Mouse (Mus musculus): ENCODE measurements at regions not wholly inside any gene's neighbourhood (a gene's known extent, or its start where the extent isn't known, plus 50 kb on each side); places are given as distances from the start of the nearest gene placed in this dataset.
A peak's percentile ranks its signal among the peaks of the same experiment; 100 is the strongest.

DNA sequence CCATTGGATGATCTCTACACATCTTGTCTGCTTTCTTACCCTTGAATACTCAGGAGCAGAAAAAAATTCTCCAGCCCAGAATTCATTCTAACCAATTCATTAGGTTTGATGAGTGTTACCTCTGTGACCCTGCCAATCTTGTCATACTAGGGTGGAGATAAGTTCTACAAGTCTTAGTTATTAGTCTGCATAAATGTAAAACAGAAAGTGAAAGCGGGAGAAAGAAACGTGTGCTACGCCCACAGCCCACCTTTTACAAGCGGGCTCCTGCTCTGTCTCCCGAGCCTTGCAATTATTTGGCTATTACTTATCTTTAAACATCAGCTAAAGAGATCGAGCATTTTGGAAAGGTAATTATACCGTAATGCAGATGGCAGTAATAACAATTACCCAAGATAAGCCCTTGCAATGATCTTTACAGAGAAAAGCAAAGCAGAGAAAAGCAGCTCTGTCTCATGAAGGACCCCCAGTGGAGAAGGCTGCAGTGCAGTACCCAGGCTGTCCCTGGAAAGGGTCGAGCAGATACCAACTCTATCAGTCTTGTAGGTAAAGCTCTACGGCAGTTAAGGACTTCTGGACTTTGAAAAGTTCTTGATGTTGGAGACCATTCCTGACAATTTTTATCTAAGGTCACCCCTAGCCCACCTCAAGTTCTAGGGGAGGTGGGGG is 286.1 kb upstream of the Ppargc1a start:
- DNase-seq (ENCODE audit: low read depth, low spot score) = no peak
- 29% methylated on average over 9 of the region's 9 CpGs for WGBS

DNA sequence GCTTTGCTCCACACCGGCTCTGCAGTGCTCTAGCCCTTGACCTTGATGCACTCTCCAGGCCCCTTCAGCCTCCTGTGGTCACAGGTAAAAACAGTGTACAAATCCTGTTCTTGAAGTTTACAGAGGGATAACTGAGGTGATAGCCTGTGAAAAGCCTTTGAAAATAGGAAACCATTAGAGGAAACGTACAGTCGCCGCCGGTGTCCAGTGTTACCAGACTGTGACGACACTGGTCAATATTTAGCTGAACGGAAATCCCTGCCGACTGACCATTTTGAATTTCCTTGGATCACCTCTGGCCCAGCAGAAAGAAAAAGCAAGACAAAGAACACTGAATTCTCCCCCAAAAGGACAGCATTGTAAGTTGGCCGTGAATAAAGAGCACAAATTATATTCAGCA is 282.6 kb upstream of the Ppargc1a start:
- 86% methylated on average over 9 of the region's 9 CpGs for WGBS
- DNase-seq (ENCODE audit: low read depth, low spot score) = no peak

DNA sequence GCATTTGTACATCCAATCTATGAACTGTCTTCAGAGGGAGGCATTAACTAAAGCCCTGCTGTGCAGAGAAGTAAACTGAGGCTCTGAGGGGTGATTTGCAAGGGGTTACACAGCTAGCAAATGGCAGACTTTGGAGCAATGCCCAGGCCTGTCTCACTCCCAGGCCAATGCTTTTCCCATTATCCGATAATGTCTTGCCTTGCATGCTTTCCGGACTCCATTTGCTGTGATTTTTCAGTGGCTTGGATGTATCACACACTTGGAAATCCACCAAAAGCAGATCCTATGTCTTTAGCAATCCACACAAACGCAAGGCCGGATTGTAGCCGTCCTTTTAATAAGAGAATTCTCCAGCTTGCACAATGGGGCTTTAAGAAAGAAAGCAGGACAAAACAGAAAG is 281.7 kb upstream of the Ppargc1a start:
- WGBS = 84% methylated on average over 5 of the region's 5 CpGs
- no peak for DNase-seq (ENCODE audit: low read depth, low spot score)

DNA sequence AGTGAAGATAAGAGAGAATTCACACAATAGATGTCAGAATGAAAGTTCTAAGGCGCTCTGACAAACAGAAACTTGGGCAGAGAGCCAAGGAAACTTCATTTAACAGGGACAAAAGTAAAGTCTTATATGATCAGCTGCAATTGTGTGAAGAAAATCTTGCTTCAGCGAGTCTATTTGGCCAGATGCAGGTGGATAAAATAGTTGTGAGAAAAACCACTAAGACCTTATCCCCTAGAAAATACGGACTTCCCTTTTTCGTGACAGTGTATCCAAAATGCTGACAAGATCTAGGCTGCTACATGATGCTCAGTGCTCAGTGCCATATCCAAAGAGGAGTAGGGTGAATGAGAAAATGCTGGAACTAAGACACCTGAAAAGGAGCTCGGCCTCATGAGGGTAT is 274.7 kb upstream of the Ppargc1a start:
- DNase-seq (ENCODE audit: low read depth, low spot score) = peak; percentile 10
- WGBS = 41% methylated on average over 5 of the region's 5 CpGs

DNA sequence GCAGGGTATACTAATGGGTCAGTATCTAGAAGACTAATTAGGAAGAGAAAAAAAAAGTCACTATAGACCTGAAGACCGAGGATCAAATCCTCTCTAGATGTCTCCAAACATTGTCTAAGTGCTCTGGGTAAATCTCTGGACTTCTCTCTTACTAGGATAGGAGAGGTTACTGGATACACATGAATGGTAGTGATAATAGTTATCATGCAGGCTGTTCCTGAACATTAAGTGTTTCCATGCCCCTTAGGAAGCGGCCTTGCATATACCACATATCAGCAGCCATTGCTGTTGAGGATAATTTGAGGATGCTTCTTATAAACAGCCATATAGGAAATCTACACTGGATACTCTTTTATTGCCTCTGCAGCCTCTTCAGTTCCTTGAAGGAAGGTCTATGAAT is 274.2 kb upstream of the Ppargc1a start:
- DNase-seq (ENCODE audit: low read depth, low spot score) = no peak
- 88% methylated on average over 2 of the region's 2 CpGs for WGBS

DNA sequence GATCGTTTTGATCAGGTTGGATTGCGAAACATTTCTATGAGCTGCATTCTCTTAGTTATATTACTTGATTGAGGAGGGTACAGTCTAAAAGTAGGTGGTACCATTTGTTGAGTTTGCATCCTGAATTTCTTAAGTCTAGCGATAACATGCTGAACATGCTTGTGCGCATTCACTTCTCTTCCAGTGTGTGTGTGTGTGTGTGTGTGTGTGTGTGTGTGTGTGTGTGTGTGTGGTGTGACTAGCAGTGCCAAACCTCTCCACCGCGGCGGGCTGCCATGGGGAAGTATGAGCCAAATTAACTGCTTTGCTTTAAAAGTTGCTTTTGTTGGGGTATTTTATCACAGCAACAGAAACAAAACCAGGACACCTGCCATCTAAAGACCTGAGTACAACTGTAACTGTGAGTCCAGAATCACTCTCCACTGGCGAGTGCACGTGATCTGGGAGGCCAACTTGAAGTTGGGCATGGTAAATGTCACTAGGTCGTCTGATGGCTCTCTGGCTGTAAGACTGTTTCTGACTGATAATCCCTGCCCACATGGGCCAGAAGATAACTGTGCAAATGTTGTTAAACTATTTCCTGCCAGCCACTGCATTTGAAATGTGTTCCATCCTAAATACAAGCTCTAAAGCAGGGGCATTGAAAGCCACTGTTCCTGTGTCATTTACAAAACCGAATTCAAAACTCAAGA is 273.3 kb upstream of the Ppargc1a start:
- WGBS = 84% methylated on average over 11 of the region's 11 CpGs
- no peak for DNase-seq (ENCODE audit: low read depth, low spot score)

DNA sequence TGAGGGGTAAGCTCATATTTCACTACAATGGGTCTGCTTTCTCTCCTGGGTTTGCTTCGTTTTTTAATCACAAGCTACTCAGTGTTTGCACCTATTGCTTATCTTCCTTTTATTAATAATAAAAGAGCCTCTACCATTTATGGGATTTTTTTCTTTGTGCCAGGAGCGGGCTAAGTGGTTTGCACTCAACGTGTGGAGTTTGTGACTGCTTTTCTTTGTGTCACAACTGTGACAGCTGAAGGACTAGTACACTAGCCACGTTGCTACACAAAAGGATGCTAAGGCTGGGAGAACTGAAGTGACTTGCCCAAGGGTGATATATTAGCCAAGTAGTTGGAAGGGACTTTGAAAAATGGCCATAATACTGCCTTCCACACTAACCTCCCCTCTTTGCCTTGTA is 271.8 kb upstream of the Ppargc1a start:
- DNase-seq (ENCODE audit: low read depth, low spot score) = no peak
- 56% methylated on average over 4 of the region's 4 CpGs for WGBS

DNA sequence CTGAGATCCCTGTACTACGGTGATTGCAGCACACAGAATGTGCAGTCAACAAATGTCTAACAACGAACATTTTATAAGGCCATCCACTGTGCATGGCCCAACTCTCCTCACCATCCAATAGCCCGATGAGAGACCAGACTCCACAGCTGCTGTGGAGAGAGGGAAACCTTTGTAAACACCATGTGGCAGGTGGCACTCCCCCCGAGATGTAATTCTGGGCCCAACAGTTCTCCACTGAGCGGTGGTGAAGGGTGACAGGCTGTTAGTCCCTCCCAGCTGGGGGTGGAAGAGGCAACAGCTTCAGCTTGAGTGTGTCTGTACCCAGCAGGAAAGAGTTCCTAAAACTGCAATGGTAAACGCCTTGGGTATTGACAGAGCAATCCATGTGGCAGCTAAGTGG is 263.0 kb upstream of the Ppargc1a start:
- peak; percentile 14 for DNase-seq (ENCODE audit: low read depth, low spot score)
- 21% methylated on average over 6 of the region's 6 CpGs for WGBS

DNA sequence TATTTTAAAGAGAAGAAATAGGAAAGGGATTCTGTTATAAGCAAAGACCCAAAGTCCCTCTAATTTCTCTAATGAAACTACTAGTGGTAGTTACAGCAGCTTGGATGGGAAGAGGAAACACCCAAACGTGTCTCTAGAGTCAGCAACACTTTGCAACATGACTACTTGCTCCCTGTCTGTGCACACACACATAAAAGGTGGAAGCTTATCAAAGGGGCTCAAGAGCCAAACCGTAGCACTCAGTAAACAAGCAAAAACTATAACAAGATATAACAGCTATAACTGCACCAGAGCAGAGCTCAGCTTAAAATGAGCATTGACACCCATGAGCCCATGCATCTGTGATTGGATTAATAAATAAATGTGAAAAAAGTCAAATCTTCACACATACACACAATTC is 262.5 kb upstream of the Ppargc1a start:
- 17% methylated on average over 2 of the region's 2 CpGs for WGBS
- no peak for DNase-seq (ENCODE audit: low read depth, low spot score)

DNA sequence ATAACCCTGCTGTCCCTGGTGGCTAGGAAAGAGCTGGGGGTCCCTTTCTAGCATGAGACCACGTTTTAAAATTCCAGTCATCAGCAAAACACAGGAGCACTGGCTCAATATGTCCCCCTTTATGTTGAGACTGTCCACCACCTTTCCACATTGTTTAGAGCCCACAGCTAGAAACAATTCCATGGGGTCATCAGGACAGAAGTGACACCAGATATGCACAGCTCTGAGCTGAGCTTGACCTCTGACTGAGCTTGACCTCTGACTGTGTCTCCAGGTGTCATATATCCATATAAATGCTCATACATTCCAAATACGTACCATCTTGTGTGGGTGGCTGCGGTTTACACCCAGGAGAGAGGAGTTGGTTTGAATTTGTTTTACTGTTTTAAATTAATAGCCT is 262.1 kb upstream of the Ppargc1a start:
- no peak for DNase-seq (ENCODE audit: low read depth, low spot score)
- WGBS = 73% methylated on average over 3 of the region's 3 CpGs

DNA sequence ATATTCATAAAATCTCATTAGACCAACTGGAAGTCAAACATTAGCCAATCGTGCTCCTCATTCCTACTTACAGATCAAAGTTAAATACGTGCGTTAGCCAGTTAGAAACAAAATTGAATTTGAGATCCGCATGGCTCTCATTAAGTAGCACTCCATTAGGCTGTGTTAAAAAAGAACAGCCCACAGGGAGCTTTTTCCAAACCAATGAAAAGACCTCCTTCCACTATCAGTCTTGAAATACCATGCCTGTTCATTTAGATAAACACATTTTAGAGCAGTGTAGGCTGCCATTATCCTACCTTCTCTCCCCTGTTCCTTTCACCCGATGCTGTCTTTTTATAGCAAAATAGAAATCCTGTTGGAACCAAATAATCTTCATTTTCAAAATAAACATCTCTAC is 261.5 kb upstream of the Ppargc1a start:
- WGBS = 87% methylated on average over 5 of the region's 5 CpGs
- DNase-seq (ENCODE audit: low read depth, low spot score) = no peak

DNA sequence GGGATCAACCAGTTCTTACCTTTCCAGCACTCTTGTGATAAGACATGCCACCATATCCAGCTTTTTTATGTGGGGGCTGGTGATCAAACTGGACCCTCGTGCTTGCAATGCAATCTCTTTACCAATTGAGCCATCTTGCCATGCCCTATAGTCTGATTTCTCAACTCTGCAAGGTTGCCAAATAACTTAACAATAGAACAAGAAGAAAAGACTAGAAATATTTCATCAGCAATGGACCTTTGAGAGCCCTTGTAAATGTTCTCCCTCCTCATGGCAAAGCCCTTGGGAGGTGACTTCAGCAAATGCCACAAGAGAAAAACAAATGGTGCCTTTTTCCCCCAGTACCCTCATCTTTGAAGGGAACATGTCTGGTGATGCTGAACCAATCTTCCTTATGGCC is 258.7 kb upstream of the Ppargc1a start:
- no peak for DNase-seq (ENCODE audit: low read depth, low spot score)
- 81% methylated on average over 1 of the region's 1 CpGs for WGBS

DNA sequence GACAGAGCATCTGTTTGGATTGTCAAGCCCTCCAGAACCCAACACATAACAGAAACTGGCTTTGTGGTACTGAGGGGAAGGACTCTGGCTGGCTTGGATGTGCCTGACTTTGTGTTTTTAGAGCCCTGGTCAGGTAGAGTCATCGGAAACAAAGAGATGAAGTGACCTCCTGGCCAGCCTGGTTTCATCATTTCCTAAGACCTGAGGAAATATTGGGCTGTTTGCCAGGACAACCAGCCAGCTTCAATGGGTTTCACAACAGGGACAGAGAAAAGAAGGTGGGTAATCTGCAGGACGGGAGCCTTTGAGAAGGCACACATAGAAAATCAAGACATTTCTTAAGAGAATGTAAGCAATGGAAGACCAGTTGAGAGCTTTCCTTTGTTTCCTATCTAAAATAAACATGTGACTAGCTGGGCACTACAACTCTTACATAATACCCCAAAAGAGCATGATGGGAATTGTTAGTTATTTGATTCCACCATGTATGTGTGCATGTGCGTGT is 258.1 kb upstream of the Ppargc1a start:
- WGBS = 91% methylated on average over 3 of the region's 3 CpGs
- DNase-seq (ENCODE audit: low read depth, low spot score) = no peak

DNA sequence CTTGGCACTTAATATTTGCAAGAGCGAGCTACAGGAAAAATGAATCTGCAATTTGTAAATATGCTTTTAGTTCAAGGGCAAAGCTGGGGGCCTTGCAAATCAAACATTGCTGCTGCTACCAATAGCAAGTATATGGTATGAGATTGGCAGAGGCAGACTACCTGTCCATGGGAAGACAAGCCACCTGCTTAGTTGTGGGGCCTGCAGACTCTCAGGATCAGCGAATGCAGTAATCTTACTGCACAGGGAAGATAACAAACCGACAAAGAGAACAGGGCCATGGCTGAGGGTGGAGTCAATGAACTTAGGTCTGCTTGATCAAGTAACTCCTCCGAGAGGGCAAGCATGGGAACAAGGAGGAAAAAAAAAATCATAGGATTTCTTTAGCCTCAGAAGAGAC is 257.2 kb upstream of the Ppargc1a start:
- 65% methylated on average over 4 of the region's 4 CpGs for WGBS
- no peak for DNase-seq (ENCODE audit: low read depth, low spot score)

DNA sequence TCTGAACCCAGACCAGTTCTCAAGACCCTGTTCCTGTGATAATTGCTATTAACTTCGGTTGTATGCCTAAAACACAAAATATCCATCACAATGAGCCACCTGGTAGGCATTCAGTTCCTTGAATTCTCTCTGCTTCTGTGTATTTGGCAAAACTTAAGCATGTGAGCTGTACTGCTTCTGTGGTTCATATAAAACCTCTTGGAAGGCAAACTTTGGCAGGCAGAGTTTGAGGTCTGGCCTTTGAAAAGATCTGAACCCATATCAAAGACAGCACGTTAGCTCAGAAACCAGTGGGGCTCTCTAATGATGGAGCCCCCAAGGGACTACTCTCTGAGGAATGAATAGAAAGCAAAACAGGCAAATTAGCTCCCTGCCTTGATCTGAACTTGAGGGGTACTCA is 256.1 kb upstream of the Ppargc1a start:
- 89% methylated on average over 2 of the region's 2 CpGs for WGBS
- no peak for DNase-seq (ENCODE audit: low read depth, low spot score)

DNA sequence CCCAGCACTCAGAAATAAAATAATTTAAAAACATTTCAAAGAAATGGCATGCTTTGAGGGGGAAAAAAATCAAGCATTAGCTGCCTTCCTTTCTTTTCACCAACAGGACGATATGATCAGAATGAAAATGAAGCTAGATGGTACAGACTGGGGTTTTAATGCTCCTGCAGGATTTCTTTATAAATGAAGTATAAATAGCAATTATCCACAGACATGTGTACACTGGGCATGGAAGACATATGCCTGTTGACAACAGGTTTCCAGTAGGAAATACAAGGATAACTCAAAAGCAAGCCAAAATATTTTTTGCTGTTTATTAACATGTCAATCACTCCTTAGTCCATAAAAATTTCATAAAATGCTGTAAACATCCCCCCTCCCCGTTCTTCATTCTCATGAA is 248.7 kb upstream of the Ppargc1a start:
- WGBS = 71% methylated on average over 2 of the region's 2 CpGs
- no peak for DNase-seq (ENCODE audit: low read depth, low spot score)

DNA sequence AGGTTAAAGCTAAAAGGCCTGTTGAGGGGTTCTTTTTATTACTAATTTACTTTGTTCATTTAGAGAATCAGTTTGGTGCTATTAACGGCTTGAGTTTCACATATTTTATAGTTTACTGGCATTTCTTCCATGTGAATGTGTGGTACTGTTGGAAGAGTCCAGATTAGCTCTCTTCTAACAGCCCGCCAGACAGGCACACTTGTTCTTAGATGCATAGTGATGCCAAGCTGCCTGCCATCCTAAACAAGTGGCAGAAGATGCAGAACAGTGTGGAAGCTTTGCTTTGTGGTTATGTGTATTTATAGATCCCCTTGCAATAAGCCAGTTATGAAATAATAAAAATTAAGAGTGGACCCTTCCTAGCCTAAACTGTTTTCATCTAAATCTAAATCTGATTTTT is 244.2 kb upstream of the Ppargc1a start:
- WGBS = 88% methylated on average over 2 of the region's 2 CpGs
- DNase-seq (ENCODE audit: low read depth, low spot score) = no peak

DNA sequence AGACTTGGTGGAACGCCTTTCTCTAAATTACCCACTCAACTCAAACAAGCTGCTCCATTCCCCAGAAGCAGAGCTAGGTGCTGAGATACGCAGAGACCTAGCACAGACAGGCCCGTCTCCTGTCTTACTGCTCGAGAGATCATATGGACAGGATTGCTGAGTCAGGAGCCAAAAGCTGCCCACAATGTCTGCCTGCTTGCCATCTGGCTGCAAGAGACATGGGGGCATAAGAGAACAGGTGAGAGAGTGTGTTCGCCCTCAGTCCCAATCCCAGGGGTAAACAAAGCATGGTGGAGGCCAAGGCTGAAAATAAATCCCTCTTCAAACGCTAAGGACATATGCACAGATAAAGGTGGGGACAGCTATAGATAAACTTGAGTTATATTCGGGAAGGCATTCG is 234.0 kb upstream of the Ppargc1a start:
- WGBS = 93% methylated on average over 8 of the region's 8 CpGs
- DNase-seq (ENCODE audit: low read depth, low spot score) = no peak

DNA sequence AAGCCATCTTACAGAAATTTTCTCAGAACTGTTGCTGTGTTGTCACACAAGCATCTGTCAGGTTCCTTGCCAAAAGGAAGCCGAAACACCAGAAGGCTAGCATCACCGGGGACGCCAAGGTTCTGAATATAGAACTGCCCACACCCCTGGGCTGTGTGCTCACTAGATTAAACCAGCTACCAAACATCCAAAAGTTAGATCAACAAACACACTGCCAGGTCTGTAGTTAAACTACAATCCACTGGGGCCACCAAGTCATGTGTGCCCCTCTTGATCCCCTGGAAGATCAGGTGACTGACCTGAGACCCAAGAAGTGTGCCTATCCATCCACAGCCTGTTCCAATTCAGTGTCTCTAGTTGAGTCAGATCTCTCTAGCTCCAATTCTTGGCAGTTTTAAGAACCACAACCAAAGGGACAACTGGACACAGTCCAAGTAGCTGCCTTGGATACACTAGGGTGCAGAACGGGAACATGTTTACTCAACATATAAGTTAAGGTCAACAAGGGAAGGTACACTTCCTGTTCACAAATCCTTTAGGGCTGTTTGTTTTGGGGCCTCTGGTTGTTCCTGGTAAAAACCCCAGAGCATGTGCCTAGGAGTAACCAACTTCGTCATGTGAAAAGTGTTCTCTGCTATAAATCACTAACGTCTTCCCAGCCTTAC is 232.0 kb upstream of the Ppargc1a start:
- DNase-seq (ENCODE audit: low read depth, low spot score) = peak; percentile 70
- WGBS = 21% methylated on average over 6 of the region's 6 CpGs

DNA sequence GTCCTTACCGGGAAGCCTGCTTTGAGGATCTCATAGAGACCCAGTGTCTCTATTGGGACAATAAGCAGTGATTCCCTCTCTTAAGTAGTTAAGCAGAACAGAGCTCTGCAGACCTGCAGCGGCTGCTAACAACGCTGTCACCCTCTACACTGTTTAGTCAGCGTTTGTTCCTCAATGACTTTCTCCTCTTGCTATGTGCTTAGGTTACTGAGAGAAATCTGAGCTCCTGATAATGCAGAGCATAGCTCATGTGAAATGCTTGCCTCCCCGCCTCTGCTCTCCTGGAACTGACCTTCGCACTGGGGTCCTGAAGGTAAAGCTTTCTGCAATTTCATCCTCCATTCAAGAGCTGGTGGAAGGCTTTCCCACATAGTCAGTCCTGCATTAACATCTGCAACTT is 226.6 kb upstream of the Ppargc1a start:
- WGBS = 55% methylated on average over 6 of the region's 6 CpGs
- DNase-seq (ENCODE audit: low read depth, low spot score) = no peak

DNA sequence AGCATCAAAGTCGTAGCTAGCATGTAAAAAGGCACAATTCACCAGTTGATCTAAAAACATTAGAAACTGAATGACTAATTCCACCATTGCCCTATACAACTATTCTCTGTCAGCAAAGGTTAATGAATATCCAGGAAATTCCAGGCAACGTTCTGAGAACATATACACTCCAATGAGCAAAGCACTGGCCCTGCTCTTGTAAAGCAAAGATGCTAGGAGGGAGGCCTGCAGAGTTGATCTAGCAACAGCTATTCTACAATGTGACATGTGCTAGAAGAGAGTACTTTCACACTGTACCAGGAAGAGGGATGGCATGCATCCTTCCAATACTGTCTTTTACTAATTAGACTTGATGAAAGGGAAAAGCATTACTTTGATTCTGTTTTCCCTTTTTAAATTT is 225.4 kb upstream of the Ppargc1a start:
- no peak for DNase-seq (ENCODE audit: low read depth, low spot score)
- WGBS = 45% methylated on average over 2 of the region's 2 CpGs

Measured in large intestine, adult 2 months (tissue).